Mouse (Mus musculus): ENCODE results near the gene Myrip. TPM values are rescaled to one million over a fixed set of nuclear protein-coding genes. Genes with fewer than 3 reads are reported as not detected.

Myrip gene
- polyA plus RNA-seq, 1 experiment from 2014 or later: 0.24 TPM

GRCm38 (mm10) chr9:120504423-120504822 is 203.1 kb downstream of the Myrip start:
- H3K36me3 ChIP-seq: no peaks in the 10 kb centered on the region
- H3K9ac ChIP-seq: no peak overlapping the region
- no peak overlapping the region for H3K27ac ChIP-seq
- 78% methylated on average over 2 of the region's 2 CpGs for WGBS
- no peak for ATAC-seq (ENCODE audit: insufficient number of reproducible peaks, insufficient read depth, low FRiP score, low TSS enrichment, low read depth)
- H3K9me3 ChIP-seq: peaks cover 4% of the 10 kb centered on the region
- no peaks in the 10 kb centered on the region for H3K4me1 ChIP-seq
- no peaks in the 10 kb centered on the region for H3K27me3 ChIP-seq
- no peak overlapping the region for H3K4me2 ChIP-seq
- H3K4me3 ChIP-seq: no peak overlapping the region

GRCm38 (mm10) chr9:120511781-120512180 is 210.5 kb downstream of the Myrip start:
- Histone ChIP-seq H3K27me3 (no peaks in the 10 kb centered on the region), H3K4me2 (no peak overlapping the region), H3K9ac (no peak overlapping the region), H3K36me3 (no peaks in the 10 kb centered on the region), H3K27ac (no peak overlapping the region), H3K4me1 (no peaks in the 10 kb centered on the region), H3K9me3 (peaks cover 2% of the 10 kb centered on the region), H3K4me3 (no peak overlapping the region)
- 72% methylated on average over 3 of the region's 3 CpGs for WGBS
- no peak for ATAC-seq (ENCODE audit: insufficient number of reproducible peaks, insufficient read depth, low FRiP score, low TSS enrichment, low read depth)

GRCm38 (mm10) chr9:120516720-120517119 is 215.4 kb downstream of the Myrip start:
- no peaks in the 10 kb centered on the region for H3K36me3 ChIP-seq
- no peak overlapping the region for H3K27ac ChIP-seq
- no peak overlapping the region for H3K9ac ChIP-seq
- no peak for ATAC-seq (ENCODE audit: insufficient number of reproducible peaks, insufficient read depth, low FRiP score, low TSS enrichment, low read depth)
- no peaks in the 10 kb centered on the region for H3K27me3 ChIP-seq
- no peaks in the 10 kb centered on the region for H3K9me3 ChIP-seq
- no peak overlapping the region for H3K4me3 ChIP-seq
- H3K4me1 ChIP-seq: peaks cover 4% of the 10 kb centered on the region; the same call in 1 of the 2 replicates
- H3K4me2 ChIP-seq: no peak overlapping the region
- 79% methylated on average over 8 of the region's 8 CpGs for WGBS

- H3K4me3 ChIP-seq: no peak overlapping the region
- H3K9ac ChIP-seq: no peak overlapping the region
- no peak overlapping the region for H3K27ac ChIP-seq
- no peaks in the 10 kb centered on the region for H3K27me3 ChIP-seq
- H3K36me3 ChIP-seq: no peaks in the 10 kb centered on the region
- no peak overlapping the region for H3K4me2 ChIP-seq
- ATAC-seq (ENCODE audit: insufficient number of reproducible peaks, insufficient read depth, low FRiP score, low TSS enrichment, low read depth): no peak
- WGBS: 82% methylated on average over 3 of the region's 3 CpGs
- no peaks in the 10 kb centered on the region for H3K9me3 ChIP-seq
- peaks cover 4% of the 10 kb centered on the region; the same call in 1 of the 2 replicates for H3K4me1 ChIP-seq
Measured at GRCm38 (mm10) chr9:120518946-120519345, 217.6 kb downstream of the Myrip start.

- Histone ChIP-seq H3K36me3 (no peaks in the 10 kb centered on the region), H3K27me3 (no peaks in the 10 kb centered on the region), H3K9me3 (no peaks in the 10 kb centered on the region), H3K4me2 (0 out of 2 replicates have a peak overlapping the region, but pooled peaks have one; percentile 16), H3K4me1 (peaks cover 4% of the 10 kb centered on the region; the same call in 1 of the 2 replicates), H3K27ac (peak overlapping the region; percentile 22; the same call in 1 of the 2 replicates), H3K4me3 (no peak overlapping the region), H3K9ac (no peak overlapping the region)
- no peak for ATAC-seq (ENCODE audit: insufficient number of reproducible peaks, insufficient read depth, low FRiP score, low TSS enrichment, low read depth)
- WGBS: 45% methylated on average over 19 of the region's 19 CpGs
Measured at GRCm38 (mm10) chr9:120519469-120520125, 218.3 kb downstream of the Myrip start.

GRCm38 (mm10) chr9:120521161-120521560 is 219.8 kb downstream of the Myrip start:
- H3K36me3 ChIP-seq: no peaks in the 10 kb centered on the region
- 84% methylated on average over 1 of the region's 1 CpGs for WGBS

More at GRCm38 (mm10) chr9:120521161-120521560, 219.8 kb downstream of the Myrip start:
- no peak overlapping the region for H3K9ac ChIP-seq
- no peak overlapping the region for H3K27ac ChIP-seq
- H3K9me3 ChIP-seq: no peaks in the 10 kb centered on the region
- no peak overlapping the region for H3K4me2 ChIP-seq
- H3K4me1 ChIP-seq: peaks cover 7% of the 10 kb centered on the region
- no peaks in the 10 kb centered on the region for H3K27me3 ChIP-seq
- H3K4me3 ChIP-seq: no peak overlapping the region
- no peak for ATAC-seq (ENCODE audit: insufficient number of reproducible peaks, insufficient read depth, low FRiP score, low TSS enrichment, low read depth)

Other genes starting within 250 kb of the Myrip start
- 8.9 and 9.6 TPM in 2 replicates for gene Cx3cr1, start 231.6 kb upstream of the Myrip start, polyA plus RNA-seq (2015; fragmentation: Nextera tagmentation; extraction: Ambion mirVana)
- gene Ccr8, start 209.4 kb upstream of the Myrip start, polyA plus RNA-seq (2015; fragmentation: Nextera tagmentation; extraction: Ambion mirVana): 0.52 and 0.98 TPM in 2 replicates
- gene Slc25a38, start 191.1 kb upstream of the Myrip start, polyA plus RNA-seq (2015; fragmentation: Nextera tagmentation; extraction: Ambion mirVana): 33.5 and 35.6 TPM in 2 replicates
- 1,482 and 1,560 TPM in 2 replicates for gene Rpsa, start 173.8 kb upstream of the Myrip start, polyA plus RNA-seq (2015; fragmentation: Nextera tagmentation; extraction: Ambion mirVana)
- not detected in 2 replicates for gene Mobp, start 151.8 kb upstream of the Myrip start, polyA plus RNA-seq (2015; fragmentation: Nextera tagmentation; extraction: Ambion mirVana)
- 195 and 207 TPM in 2 replicates for gene Eif1b, start 190.7 kb downstream of the Myrip start, polyA plus RNA-seq (2015; fragmentation: Nextera tagmentation; extraction: Ambion mirVana)
- 5.8 and 6.7 TPM in 2 replicates for gene Entpd3, start 238.3 kb downstream of the Myrip start, polyA plus RNA-seq (2015; fragmentation: Nextera tagmentation; extraction: Ambion mirVana)